Mouse (Mus musculus) frontal cortex, adult (tissue): ENCODE measurements around the gene Ergic3.

Experiments
- ATAC-seq: cut with Nextera tagmentation; 2 replicates; pipeline ENCODE4 v1.9.2; 2017; ENCODE audit warnings: mild to moderate bottlenecking, moderate library complexity, mixed read lengths; ENCODE audit not compliant: low TSS enrichment

The Ergic3 gene

DNA sequence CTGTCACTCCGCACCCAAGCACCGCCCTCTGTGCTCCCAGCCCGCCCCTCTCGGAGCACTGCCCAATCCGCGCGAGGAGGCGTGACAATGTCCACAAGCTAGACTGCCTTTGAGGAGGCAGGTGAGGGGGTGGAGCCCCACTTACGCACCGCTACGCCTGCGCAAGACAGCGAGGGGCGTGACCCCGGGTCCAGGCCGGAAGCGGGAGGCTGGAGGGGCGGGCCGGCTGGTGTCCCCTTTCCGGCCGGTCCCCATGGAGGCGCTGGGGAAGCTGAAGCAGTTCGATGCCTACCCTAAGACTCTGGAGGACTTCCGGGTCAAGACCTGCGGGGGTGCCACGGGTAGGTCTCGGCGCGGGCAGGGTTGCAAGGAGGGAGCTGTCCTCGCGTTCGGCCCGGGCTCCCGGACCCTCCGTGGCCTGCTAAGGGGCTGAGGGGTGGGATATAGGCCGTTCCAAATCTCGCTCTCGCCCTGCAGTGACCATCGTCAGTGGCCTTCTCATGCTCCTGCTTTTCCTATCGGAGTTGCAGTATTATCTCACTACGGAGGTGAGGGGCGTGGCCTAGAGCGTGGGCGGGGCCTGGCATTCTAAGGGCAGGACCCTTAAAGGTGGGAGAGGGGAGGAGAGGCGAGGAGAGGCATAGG, at the start of gene Ergic3, which contains the start of gene 6430550D23Rik:
Gene Ergic3, plus strand, starts transcription at position 158 of the 645 bp plus-strand sequence.
Gene 6430550D23Rik, minus strand, starts transcription at position 90 of the 645 bp plus-strand sequence.
- peak; percentile 99 for ATAC-seq

- no peak for ATAC-seq
Measured at GRCm38 (mm10) chr2:155959981-155960380, 47.9 kb upstream of the Ergic3 start.

GRCm38 (mm10) chr2:155961862-155962261, 46.0 kb upstream of the Ergic3 start:
- no peak for ATAC-seq

- ATAC-seq, result no peak; the same call in 1 of the 2 replicates
Measured at GRCm38 (mm10) chr2:155962991-155963390, 44.9 kb upstream of the Ergic3 start.

DNA sequence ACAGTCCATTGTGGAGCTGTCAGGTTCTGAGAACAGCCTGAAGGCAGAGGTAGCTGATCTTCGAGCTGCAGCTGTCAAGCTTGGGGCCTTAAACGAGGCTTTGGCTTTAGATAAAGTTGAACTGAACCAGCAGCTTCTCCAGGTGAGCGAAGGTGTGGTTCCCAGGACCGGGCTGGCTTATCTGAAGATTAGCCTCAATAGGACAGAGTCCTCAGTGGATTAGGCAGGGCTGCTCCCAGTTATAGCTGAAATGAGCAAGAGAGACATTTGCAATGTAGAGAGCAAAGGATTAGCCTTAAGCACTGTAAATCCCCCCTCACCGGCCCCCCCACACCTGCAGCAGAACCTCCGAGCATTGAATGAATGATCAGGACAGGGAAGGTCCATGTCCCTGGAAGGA, 34.5 kb upstream of the Ergic3 start:
- no peak for ATAC-seq

GRCm38 (mm10) chr2:155974087-155974731, 33.6 kb upstream of the Ergic3 start:
- ATAC-seq, result peak; percentile 57; the same call in 1 of the 2 replicates

DNA sequence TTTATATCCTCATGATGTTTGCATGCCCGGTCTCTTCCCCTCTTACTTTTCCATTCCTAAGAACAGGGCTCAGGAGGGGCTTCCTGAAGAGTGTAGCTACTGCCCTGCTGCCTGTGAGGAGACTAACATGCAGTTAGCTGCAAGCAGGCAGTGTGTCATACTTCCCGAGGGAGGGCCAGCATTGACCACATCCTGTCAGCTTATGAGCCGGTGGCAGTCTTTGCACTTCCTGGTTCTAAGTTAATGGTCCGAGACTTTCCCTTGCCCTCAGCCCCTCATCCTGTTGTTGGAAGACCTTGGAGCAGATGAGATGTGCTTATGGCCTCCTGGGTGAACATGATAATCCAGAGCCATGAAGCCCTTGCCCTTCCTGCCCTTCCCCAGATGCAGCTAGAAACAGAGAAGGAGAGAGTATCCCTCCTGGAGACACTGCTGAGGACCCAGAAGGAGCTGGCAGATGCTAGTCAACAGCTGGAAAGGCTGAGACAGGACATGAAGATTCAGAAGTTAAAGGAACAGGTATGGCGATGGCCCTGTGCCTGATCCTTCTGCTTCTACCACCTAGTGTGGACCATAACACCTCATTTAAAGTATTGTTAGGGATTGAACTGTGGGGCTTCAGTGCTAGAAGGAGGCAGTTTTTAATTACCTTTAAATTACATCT, 28.4 kb upstream of the Ergic3 start:
- no peak for ATAC-seq

- no peak for ATAC-seq
Measured at GRCm38 (mm10) chr2:155985776-155986175, 22.1 kb upstream of the Ergic3 start.

GRCm38 (mm10) chr2:155987131-155987530, 20.7 kb upstream of the Ergic3 start:
- no peak for ATAC-seq

DNA sequence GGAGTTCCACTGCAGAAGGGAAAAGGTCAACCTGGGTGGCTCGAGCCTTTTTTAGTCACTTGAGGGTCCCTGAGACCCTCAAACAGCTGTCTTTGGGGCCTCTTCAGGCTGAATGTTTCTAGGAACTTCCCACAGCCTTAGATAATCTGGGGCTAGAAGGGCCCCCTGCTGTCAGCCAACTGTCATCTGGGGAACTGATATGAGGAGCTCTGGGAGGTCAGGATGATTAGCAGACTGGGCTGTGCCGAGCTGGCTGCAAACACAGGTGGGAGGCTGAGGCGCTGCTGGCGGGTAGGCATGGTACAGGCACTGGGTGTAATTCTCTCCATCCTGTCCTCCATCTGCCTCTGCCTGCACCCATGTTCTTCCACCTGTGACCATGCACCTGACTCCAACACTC, 18.8 kb upstream of the Ergic3 start:
- no peak for ATAC-seq

DNA sequence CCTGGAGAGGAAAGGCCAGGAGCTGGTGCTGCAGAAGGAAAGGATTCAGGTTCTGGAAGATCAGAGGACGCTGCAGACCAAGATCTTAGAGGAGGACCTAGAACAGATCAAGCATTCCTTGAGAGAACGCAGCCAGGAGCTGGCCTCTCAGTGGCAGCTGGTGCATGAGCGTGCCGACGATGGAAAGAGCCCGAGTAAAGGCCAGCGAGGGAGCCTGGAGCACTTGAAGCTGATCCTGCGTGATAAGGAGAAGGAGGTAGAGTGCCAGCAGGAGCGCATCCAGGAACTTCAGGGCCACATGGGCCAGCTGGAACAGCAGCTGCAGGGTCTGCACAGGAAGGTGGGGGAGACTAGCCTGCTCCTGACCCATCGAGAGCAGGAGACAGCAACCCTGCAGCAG, 16.7 kb upstream of the Ergic3 start:
- no peak for ATAC-seq

DNA sequence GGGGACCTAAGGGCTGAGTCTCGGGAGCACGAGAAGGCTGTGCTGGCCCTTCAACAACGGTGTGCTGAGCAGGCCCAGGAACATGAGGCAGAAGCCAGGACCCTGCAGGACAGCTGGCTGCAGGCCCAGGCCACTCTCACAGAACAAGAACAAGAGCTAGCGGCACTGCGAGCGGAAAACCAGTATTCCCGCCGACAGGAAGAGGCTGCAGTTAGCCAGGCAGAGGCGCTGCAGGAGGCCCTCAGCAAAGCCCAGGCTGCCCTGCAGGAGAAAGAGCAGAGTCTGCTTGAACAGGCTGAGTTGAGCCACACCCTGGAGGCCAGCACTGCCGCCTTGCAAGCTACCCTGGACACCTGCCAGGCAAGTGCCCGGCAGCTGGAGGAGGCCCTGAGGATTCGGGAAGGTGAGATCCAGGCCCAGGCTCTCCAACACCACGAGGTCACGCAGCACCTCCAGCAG, 16.0 kb upstream of the Ergic3 start:
- ATAC-seq, result peak; percentile 34; the same call in 1 of the 2 replicates

DNA sequence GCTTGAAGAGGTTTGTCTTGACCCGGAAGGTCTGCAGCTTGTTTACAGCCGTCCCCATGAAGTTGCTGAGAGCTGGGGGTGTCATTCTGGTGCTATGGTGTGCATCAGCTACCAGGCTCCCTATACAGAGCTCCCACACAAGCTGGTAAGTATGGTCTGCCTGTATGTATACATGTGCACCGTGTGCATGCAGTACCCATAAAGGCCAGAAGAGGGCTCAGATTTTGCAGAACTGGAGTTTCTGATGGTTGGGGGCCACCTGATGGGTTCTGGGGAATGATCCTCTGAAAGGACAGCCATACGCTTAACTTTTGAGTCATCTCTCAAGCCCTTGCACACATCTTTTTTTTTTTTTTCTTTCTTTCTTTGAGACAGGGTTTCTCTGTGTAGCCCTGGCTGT, 2.5 kb upstream of the Ergic3 start:
- ATAC-seq, result no peak

DNA sequence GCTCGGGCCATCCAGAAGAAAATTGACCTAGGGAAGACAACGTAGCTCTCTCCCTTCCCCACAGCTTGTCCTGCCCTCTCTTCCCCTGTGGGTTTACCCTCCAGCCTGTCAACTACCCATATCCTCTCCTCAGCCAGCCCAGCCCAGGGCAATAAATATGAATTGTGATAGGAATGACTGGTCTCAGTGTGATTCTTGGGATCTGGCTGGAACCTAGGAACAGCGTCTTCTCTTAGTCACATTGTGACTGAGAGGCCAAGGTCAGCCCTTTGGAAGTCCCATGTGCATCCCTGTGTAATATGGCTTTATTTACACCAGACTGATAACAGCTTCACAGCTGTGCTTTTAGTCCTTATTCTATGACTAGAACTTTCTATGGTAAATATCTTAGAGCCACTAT, 10.3 kb downstream of the Ergic3 start:
- ATAC-seq, result no peak

DNA sequence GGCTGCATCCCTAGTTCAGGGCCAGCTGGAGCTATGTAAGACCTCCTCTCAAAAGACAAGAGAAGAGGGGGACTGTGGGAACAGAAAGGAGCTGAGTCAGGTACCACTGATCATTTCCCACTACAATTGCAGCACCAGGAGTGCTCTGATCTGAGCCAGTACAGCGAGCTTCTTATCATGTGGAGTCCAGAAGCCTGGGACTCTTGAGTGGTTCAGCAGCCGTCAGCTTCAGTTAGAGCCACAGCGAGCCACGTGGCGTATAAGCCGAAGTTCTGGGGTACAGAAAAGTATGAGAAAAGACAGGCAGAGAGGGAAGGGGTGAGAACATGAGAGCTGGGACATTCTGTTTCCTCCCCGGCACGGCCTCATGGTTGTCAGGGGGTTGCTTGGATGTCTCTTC, 13.4 kb downstream of the Ergic3 start:
- ATAC-seq, result no peak

DNA sequence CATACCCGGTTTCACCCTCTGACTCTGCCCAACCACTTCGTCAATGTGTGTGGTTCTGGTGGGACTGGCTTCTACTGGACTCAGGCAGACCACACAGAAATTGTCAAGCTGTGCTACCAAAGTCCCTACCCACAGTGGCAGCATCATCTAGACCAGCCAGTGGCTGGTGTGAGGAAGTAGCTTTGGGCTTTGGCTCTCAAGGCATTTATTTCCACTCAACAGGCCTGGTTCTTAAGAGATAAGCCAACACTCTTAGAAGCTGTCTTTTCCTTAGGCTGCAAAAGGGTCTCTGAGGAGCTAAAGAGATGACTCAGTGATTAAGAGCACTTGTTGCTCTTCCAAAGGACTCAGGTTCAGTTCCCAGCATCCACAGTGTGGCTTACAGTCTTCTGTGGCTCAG, 13.9 kb downstream of the Ergic3 start:
- no peak for ATAC-seq

DNA sequence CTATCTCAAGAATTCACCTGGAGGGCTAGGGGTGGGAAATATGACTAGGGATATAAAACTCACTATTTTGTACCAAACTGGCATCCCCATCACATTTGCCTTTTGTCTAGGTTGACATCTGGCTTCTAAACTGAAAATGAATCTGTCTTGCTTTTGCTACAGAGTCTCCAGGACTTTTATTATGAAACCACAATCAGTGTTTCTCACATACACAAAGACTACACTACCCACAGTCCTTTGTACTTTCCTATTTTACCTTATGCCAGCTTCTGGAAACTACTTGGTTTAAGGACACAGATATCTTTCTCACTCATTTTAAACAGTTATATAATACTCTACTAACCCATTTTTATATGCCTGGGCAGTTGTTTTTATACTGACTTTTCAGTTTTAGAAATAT, 17.6 kb downstream of the Ergic3 start:
- ATAC-seq, result peak; percentile 55; the same call in 1 of the 2 replicates

DNA sequence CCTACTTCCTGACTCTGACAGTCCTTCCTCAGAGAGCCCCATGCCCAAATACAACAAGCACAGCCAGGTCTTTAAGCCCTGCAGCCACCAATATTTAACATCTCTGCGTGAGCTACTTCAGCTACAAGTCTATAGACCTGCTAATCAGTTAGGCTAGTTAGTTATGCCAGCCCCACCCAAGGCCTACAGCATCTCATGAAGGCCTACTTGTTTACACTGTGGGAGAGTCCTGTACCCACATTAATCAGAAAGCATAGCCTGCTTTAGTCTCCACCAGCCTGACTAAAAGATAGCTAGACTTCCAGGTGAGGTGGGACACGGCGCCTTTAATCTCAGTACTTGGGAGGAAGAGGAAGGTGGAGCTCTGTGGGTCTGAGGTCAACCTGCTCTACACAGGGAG, 31.5 kb downstream of the Ergic3 start:
- no peak for ATAC-seq

DNA sequence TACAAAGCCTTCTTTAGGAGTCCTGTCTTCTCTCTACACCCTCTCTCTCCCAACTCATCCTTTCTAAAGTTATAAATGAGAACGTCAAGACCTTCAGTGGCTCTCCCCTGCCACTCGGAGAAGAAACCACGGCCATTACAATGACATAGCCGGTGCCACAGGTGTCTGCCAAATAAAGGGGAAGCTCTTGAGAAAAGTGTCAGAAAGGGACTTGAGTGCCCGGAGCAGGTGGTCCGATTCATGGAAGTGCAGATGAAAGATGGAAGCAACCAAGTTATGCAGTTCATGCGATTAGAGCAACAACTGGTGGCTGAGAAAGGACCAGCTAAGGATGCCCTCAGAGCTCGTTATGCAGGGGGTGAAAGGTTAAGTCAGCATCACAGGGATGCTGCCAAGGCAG, 35.1 kb downstream of the Ergic3 start:
- ATAC-seq, result no peak

- ATAC-seq, result no peak
Measured at GRCm38 (mm10) chr2:156047929-156048328, 40.1 kb downstream of the Ergic3 start.

GRCm38 (mm10) chr2:156052816-156053215, 45.0 kb downstream of the Ergic3 start, which contains the start of gene Fer1l4:
Fer1l4 (minus strand) TSS chr2:156052947.
- no peak for ATAC-seq

DNA sequence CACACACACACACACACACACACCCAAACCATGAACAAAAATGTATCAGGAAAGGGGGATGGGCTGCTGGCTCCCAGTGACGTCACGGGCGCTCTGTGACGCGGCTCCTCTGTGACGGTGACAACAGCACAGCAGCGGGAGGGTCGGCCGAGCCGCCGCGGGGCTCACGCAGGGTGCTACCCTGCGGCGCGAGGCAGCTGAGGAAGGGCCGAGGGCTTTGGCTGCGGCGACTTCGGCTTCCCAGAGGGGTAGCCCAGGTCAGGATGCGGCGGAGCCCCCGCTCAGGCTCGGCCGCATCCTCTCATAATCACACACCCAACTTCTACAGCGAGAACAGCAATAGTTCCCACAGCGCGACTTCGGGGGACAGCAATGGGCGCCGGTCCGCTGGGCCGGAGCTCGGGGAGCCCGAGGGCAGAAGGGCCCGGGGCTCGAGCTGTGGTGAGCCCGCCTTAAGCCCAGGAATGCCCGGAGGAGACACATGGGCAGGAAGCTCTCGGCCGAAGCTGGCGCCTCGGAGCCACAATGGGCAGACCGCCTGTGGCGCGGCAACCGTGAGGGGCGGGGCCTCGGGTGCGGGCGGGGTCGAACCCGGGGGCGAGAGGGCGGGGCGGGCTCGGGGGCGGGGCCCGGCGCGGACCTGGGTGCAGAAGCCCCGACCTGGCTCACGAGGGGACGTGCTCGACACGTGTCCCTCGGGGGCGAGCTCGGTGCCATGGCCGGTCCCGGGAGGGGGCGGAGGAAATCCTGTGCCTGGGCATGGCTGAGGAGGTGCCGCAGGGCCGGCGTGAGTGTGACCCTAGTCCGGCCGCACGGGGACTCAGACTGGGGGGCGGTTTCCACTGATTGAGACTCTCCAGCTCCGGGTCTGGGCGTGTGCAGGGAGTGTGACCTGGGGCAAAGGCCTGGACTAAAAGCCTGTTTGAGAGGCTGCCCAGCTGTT, 57.5 kb downstream of the Ergic3 start, which contains the start of gene Spag4:
Gene Spag4, plus strand, starts transcription at position 77 of the 943 bp plus-strand sequence.
- peak; percentile 55 for ATAC-seq
